Mouse (Mus musculus) megakaryocyte, embryonic 14.5 days (primary cell): ENCODE measurements around the gene Fthl17c.
"Not testable (repeated sequence)": the region's sequence is repeated elsewhere in the genome, so short reads cannot be mapped to it uniquely, and the experiment has no call there.

Experiments
- FLI1 ChIP-seq: IDR thresholded peaks from 2 replicates; pipeline ENCODE4 v1.6.1; 2012; ENCODE audit warnings: low read length, inconsistent platforms, mixed read lengths
- GATA1 ChIP-seq: IDR thresholded peaks from 3 replicates; pipeline ENCODE4 v1.6.1; 2012; ENCODE audit warnings: mixed read lengths, low read length, inconsistent platforms, borderline replicate concordance

DNA sequence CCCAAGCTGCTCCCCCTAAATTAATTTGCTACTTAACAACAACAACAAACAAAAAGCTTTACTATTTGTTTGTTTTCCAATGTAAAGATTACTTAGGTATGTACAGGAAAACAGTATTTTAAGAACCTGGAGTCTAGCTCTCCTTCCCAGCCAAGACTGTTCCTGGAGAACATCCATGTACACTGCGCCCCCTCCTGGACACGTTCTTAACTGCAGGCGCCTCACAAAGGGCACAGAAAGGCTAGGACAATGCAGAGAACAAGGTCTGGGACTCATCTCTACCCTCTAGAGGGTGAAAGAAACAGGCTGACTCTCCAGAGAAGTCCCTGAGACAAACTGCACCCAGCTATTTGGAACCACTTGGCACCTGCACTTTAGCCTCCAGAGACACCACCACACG is 11.7 kb downstream of the Fthl17c start:
- TF ChIP-seq GATA1, FLI1: not testable (repeated sequence)
